Mouse (Mus musculus) forebrain, embryonic 16.5 days (tissue): ENCODE measurements around the gene Nup107. TPM values are rescaled to one million over a fixed set of nuclear protein-coding genes. Genes with fewer than 3 reads are reported as not detected.
"Not testable (repeated sequence)": the region's sequence is repeated elsewhere in the genome, so short reads cannot be mapped to it uniquely, and the experiment has no call there.

Experiments used
- ATAC-seq: fragments of 200-750 bp; cut with Nextera tagmentation; 2 replicates; pipeline ENCODE4 v1.8.0; 2017; ENCODE audit warnings: mild to moderate bottlenecking, moderate library complexity
- H3K27ac ChIP-seq: fragments of 300-500 bp; sonication (generic); 2 replicates; pipeline ENCODE4 v1.5.1; 2014; ENCODE audit warnings: low read length, control low read depth
- H3K27me3 ChIP-seq: fragments of 300-500 bp; sonication (generic); replicated peaks from 2 replicates; pipeline ENCODE4 v1.6.1; 2014; ENCODE audit warnings: low read length; ENCODE audit not compliant: control insufficient read depth, insufficient read depth
- H3K36me3 ChIP-seq: fragments of 300-500 bp; sonication (generic); 2 replicates; pipeline ENCODE4 v1.6.1; 2014; ENCODE audit not compliant: control insufficient read depth, insufficient read depth
- H3K4me1 ChIP-seq: fragments of 300-500 bp; sonication (generic); replicated peaks from 2 replicates; pipeline ENCODE4 v1.6.1; 2014; ENCODE audit warnings: low read length; ENCODE audit not compliant: control insufficient read depth, insufficient read depth
- H3K4me2 ChIP-seq: fragments of 300-500 bp; sonication (generic); 2 replicates; pipeline ENCODE4 v1.6.1; 2014; ENCODE audit warnings: mild to moderate bottlenecking, low read length, control low read depth
- H3K4me3 ChIP-seq: fragments of 300-500 bp; sonication (generic); replicated peaks from 2 replicates; pipeline ENCODE4 v1.5.1; 2014; ENCODE audit warnings: mild to moderate bottlenecking, low read length, control low read depth
- H3K9ac ChIP-seq: fragments of 300-500 bp; sonication (generic); replicated peaks from 2 replicates; pipeline ENCODE4 v1.6.1; 2014; ENCODE audit warnings: low read depth, low read length, control low read depth
- H3K9me3 ChIP-seq: fragments of 300-500 bp; sonication (generic); 2 replicates; pipeline ENCODE4 v1.6.1; 2016; ENCODE audit warnings: low read length; ENCODE audit not compliant: control insufficient read depth
- WGBS: fragments of 180-500 bp; shearing (Covaris S2); extraction: QIAGEN DNeasy Blood & Tissue Kit; methylation state at CpG from one replicate; pipeline ENCODE4 v1.1.7; 2014; 5-methylcytosine and 5-hydroxymethylcytosine counted together
- polyA plus RNA-seq: library from polyadenylated mRNA; unstranded; fragments of >200 nt; fragmentation: Nextera tagmentation; extraction: Ambion mirVana; gene quantifications from 2 replicates; pipeline ENCODE4 v1.2.1, GENCODE M21; 2015

The Nup107 gene
- polyA plus RNA-seq, 1 experiment from 2014 or later, result 57.9 TPM

- ATAC-seq, result no peak
- H3K27ac ChIP-seq, result no peak overlapping the region
- WGBS, result 93% methylated on average over 6 of the region's 6 CpGs
- no peak overlapping the region for H3K4me2 ChIP-seq
- no peaks in the 10 kb centered on the region for H3K9me3 ChIP-seq
- no peaks in the 10 kb centered on the region for H3K4me1 ChIP-seq
- H3K9ac ChIP-seq, result no peak overlapping the region
- H3K27me3 ChIP-seq, result no peaks in the 10 kb centered on the region
- H3K4me3 ChIP-seq, result no peak overlapping the region
- peaks cover 59% of the 10 kb centered on the region for H3K36me3 ChIP-seq
These were observed 31.0 kb downstream of the Nup107 start for GRCm38 (mm10) chr10:117761551-117761950.

- Histone ChIP-seq H3K4me2 (no peak overlapping the region), H3K4me3 (no peak overlapping the region), H3K36me3 (peaks cover 56% of the 10 kb centered on the region), H3K9ac (no peak overlapping the region), H3K9me3 (no peaks in the 10 kb centered on the region), H3K27me3 (no peaks in the 10 kb centered on the region), H3K27ac (no peak overlapping the region), H3K4me1 (no peaks in the 10 kb centered on the region)
- 94% methylated on average over 9 of the region's 9 CpGs for WGBS
- ATAC-seq, result no peak
These were observed 31.6 kb downstream of the Nup107 start for GRCm38 (mm10) chr10:117760831-117761335.

GRCm38 (mm10) chr10:117759844-117760630 is 32.5 kb downstream of the Nup107 start:
- H3K9ac ChIP-seq, result no peak overlapping the region
- H3K4me1 ChIP-seq, result no peaks in the 10 kb centered on the region
- H3K4me2 ChIP-seq, result no peak overlapping the region
- no peak for ATAC-seq
- no peaks in the 10 kb centered on the region for H3K27me3 ChIP-seq
- H3K9me3 ChIP-seq, result no peaks in the 10 kb centered on the region
- no peak overlapping the region for H3K27ac ChIP-seq
- 94% methylated on average over 10 of the region's 10 CpGs for WGBS
- H3K4me3 ChIP-seq, result no peak overlapping the region
- peaks cover 51% of the 10 kb centered on the region for H3K36me3 ChIP-seq

GRCm38 (mm10) chr10:117758749-117759727 is 33.5 kb downstream of the Nup107 start:
- Histone ChIP-seq H3K4me2 (no peak overlapping the region), H3K9ac (no peak overlapping the region), H3K27me3 (no peaks in the 10 kb centered on the region), H3K4me1 (no peaks in the 10 kb centered on the region), H3K36me3 (peaks cover 49% of the 10 kb centered on the region), H3K27ac (no peak overlapping the region), H3K4me3 (no peak overlapping the region), H3K9me3 (no peaks in the 10 kb centered on the region)
- WGBS, result 88% methylated on average over 18 of the region's 18 CpGs
- no peak for ATAC-seq

GRCm38 (mm10) chr10:117758344-117758743 is 34.2 kb downstream of the Nup107 start:
- H3K4me2 ChIP-seq, H3K27me3 ChIP-seq, H3K9me3 ChIP-seq, ATAC-seq, H3K4me1 ChIP-seq, H3K27ac ChIP-seq, H3K9ac ChIP-seq, H3K4me3 ChIP-seq: not testable (repeated sequence)
- H3K36me3 ChIP-seq, result peaks cover 44% of the 10 kb centered on the region
- 97% methylated on average over 3 of the region's 3 CpGs for WGBS

- Histone ChIP-seq H3K36me3 (peaks cover 41% of the 10 kb centered on the region), H3K4me1 (no peaks in the 10 kb centered on the region), H3K4me2 (no peak overlapping the region), H3K27ac (no peak overlapping the region), H3K4me3 (no peak overlapping the region), H3K9ac (no peak overlapping the region), H3K9me3 (no peaks in the 10 kb centered on the region), H3K27me3 (no peaks in the 10 kb centered on the region)
- 92% methylated on average over 7 of the region's 7 CpGs for WGBS
- ATAC-seq, result no peak
These were observed 34.6 kb downstream of the Nup107 start for GRCm38 (mm10) chr10:117757796-117758342.

GRCm38 (mm10) chr10:117757259-117757658 is 35.2 kb downstream of the Nup107 start:
- peaks cover 39% of the 10 kb centered on the region for H3K36me3 ChIP-seq

GRCm38 (mm10) chr10:117756784-117757183 is 35.7 kb downstream of the Nup107 start:
- Histone ChIP-seq H3K4me2 (no peak overlapping the region), H3K9me3 (no peaks in the 10 kb centered on the region), H3K4me3 (no peak overlapping the region), H3K27ac (no peak overlapping the region), H3K36me3 (peaks cover 42% of the 10 kb centered on the region), H3K9ac (no peak overlapping the region), H3K27me3 (no peaks in the 10 kb centered on the region), H3K4me1 (no peaks in the 10 kb centered on the region)
- no peak for ATAC-seq
- 95% methylated on average over 5 of the region's 5 CpGs for WGBS

More at GRCm38 (mm10) chr10:117757259-117757658, 35.2 kb downstream of the Nup107 start:
- Histone ChIP-seq H3K4me3 (no peak overlapping the region), H3K4me2 (no peak overlapping the region), H3K27ac (no peak overlapping the region), H3K27me3 (no peaks in the 10 kb centered on the region), H3K9me3 (no peaks in the 10 kb centered on the region), H3K9ac (no peak overlapping the region), H3K4me1 (no peaks in the 10 kb centered on the region)
- no peak for ATAC-seq
- WGBS, result 93% methylated on average over 1 of the region's 1 CpGs
